Mouse (Mus musculus) adrenal gland (tissue): ENCODE data around the gene Gab1.
"Not testable (repeated sequence)": the region's sequence is repeated elsewhere in the genome, so short reads cannot be mapped to it uniquely, and the experiment has no call there.

Experiments used
- intact Hi-C: fragments of 180-260 bp; cut with DNase I; formaldehyde crosslinking; loops from one replicate; pipeline ENCODE4 v1.15.1; 2025

Gene Gab1

DNA sequence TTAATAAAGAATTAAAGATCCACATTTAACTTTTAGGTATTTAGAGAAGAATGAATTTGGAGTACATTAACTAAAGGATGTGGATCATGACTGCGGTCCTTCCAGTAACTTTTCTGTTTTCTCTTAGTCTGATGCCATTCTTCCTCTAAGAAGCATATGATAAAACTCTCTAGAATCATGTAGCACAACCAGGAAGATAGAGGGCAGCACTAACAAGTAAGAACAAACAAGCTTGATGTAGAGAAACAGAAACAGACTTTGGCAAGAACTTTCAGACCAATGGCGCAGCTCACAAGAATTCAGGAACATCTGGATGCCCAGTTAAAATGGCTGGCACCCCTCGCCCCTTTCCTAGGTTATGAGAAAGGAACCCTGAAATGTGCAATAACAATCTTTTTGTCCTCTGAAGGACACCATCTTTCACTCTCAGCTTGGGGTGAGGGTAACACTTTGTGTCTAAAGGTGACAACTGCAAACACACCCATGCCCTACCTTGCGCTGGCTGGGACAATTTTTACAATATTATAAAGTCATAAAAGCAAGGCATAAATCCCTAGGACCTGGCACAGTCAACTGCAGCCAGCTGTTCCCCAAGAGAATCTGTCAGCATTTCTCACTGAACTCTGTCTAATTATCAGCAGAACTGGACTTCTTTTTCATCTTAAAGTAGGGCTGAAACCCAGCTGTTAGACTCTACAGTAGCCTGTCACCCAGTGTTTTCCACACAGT lies 107.4 kb downstream of the Gab1 start:
- intact Hi-C loops = loop anchor here (5.0 kb wide), 3 partner anchors 39 to 224 kb away; no protein-coding TSS in a partner anchor

DNA sequence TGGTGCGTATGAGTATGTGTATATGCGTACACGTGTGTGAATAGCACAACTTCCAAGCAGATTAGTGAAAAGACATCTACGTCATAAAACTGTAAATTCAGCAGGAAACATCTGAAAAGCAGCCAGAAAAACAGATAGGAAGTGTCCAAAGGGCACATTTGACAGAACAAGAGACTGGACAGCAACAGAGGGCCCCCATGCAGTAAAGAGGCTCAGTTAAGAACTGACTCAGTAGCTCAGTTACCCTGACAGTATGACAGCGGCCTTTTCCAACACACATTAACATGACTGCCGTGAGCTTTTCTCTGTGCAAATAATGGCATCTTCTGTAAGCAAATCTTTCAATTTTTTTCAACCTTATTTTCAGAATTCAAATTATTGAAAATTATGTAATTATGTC lies 111.9 kb downstream of the Gab1 start:
- intact Hi-C loops = no loop called here

DNA sequence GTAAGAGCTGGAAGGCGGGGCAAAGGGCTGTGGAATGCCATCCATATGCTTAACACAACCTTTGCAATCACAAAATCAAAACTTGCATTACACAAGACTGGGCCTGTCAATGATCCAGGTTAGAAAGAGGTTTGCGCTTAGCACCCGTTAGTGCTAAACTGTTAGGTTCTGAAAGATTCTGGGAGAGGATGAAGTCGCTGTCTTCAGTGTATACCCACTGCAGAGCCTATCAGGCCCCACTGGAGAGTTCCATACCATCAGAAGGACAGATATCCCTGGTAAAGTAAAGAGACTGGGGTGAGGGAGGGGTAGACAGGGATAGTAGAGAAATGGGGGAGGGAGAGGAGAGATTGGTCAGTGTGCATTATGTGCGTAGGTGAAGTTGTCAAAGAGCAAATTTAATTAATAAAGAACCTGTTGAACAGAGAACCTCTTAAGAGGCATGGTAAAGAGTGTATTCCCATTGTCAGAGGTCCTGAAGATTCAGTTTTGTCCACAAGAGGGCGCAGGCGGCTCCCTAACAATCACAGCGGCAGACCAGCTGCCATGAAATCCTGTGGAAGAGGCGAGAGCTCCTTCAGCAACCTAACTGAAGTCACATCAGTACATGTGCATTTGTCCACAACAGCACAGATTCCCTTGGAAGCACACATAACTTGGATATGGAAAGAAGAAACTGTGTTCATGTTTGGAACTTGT lies 127.2 kb downstream of the Gab1 start:
- intact Hi-C loops = loop anchor here (5.0 kb wide), 1 partner anchor 239 kb away; no protein-coding TSS in a partner anchor

DNA sequence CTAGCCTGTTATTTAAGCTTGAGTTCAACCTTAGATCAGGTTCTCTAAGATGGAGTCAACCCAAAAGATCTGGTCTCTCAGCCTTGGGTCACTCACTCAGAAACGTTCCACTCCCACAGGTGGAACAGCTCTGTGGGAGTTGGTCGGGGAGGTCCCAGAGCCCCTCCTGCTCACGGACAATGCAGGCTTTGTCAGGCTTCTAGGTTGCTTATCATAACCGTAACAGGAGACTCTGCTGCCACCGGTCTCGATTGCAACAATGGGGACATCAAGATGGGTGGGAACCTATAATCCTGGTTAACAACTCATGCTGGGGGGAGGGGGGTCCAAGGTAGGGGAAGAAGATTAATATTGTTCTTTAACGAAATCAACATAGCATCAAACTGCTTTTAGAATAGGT lies 127.9 kb downstream of the Gab1 start:
- intact Hi-C loops = loop anchor here (5.0 kb wide), 1 partner anchor 240 kb away; no protein-coding TSS in a partner anchor

DNA sequence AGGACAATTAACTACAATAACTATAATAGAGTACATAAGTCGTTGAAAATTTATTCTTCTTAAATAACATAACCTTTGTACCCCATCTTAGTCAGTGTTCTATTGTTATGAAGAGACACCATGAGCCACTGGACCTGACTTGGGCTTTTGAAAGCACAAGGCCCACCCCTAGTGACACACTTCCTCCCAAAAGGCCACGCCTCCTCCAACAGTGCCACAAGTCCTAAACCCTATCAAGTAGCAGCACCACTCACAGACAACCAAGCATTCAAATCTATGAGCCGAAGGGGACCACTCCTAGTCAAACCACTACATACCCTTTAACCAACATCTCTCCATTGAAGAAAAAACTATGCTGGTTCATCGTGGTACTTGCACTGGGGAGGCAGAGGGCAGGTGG lies 131.2 kb downstream of the Gab1 start:
- intact Hi-C loops = no loop called here

DNA sequence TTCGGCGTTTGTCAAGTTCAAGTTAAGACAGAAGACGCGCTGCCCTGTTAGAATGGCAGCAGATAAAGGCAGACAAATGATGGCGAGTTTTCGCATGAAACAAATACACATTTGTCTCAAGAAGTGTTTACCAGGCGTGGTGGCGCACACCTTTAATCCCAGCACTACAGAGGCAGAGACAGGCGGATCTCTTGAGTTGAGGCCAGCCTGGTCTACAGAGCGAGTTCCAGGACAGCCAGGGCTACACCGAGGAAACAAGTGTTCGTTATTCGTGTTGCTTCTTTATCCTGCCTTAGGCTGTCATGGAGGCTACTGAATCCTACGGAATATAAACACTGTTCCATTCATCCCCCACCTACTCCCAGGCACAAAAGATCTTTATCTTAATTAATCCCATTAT lies 140.4 kb downstream of the Gab1 start:
- intact Hi-C loops = no loop called here

DNA sequence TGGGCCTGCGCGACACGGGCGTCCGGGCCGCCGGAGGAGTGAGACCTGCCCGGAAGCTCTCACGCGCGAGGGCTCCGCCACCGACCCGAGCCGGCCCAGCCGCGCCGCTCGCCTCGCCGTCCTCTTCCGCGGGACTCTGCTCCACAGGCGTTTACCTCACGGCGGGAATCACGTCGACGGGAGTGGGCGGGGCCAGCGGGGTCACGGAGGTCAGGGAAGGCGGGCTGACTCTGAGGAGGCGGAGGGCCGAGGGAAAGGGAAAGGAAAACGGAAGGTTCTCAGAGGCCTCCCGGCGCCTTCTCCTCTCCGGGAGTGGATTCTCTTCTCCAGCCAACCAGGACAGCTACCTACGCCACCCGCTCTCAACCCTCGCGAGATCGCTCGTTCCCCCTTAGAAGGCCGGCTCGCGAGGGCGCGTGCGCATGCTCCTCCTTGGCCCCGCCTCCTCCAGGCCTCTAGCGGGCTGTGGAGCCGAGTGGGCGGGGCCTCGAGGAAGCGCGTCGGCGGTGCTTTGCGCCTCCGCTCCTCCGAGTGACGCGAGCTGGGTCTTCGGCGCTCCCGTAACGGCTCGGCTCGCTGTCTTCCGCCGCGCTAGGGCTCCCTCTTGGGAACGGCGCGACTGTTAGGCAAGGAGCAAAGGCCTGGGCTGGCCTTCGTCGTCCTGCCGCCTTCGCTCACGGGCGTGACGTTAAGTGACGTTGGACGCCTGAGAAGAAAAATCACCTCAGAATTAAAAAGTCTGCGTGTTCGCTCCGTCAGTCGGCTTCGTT lies 141.0 kb downstream of the Gab1 start, which contains the start of gene Smarca5:
Smarca5 (minus strand) TSS at position 343 of the 770 bp plus-strand sequence.
- intact Hi-C loops = not testable (repeated sequence)

DNA sequence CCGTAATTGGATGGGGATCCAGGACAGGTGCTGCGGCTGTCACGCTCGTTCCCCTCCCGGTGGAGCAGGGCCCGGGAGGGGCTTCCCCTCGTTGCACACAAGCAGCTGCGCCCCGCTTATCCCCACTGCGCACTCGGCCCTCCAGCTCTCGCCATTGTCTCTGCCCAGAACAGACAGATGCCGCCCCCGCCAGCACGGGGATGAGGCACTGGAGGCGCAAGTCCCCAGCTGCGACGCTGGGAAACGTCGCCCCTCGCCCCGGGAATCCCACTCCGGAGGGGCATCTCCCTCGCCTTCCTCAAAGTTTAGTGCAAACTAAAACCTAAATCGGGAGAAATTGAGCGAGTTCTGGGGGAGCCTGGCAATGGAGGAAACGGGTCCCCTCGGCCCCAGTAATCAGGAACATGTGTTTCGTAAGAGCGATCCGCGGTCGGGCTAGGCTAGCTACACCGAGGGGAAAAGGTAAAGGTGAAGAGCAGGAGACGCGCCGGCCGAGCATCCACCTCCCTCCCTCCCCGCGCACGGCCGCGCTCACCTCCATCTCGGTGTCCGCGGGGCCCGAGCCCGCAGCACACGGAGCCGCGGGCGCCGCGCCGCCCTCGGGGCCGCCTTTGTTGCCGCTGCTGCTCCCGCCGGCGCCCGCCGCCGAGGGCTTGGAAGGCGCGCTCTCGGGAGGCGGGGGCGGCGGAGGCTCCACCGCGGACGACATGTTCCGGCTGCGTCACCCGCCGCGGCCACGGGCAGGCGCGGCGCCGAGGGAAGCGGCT lies 141.7 kb downstream of the Gab1 start:
- intact Hi-C loops = no loop called here

DNA sequence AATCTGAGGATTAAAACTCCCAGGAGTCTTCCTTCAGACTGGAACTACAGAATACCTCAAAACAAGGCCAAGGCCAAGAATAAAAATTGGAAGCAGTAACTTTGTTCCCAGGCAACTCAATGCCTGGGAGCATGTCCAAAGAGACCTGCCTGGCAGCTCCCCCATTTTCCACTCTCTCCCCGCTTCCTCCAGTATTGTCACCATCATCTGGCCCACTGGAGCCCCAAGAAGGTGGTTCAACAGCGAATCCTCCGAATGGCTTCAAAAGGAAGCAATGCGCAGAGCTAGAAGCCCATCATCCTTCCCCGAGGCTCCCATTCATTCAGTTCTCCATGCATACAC lies 142.3 kb downstream of the Gab1 start:
- intact Hi-C loops = no loop called here

DNA sequence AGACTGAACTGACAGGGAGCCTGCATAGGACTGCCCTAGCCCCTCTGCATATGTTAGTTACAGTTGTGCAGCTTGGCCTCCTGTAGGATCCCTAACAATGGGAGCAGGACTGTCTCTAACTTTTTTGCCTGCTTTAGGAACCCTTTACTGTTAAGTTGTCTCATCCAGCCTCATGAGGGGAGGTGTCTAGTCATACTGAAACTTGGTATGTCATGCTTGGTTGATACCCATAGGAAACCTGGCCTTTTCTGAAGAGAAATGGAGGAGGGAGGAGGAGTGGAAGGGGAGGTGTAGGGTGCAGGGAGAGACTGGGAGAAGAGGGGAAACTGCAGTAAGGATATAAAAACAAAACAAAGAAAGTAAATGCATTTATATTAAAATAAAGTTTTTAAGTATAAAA lies 148.0 kb downstream of the Gab1 start:
- intact Hi-C loops = loop anchor here (5.0 kb wide), 1 partner anchor 1030 kb away; no protein-coding TSS in a partner anchor

DNA sequence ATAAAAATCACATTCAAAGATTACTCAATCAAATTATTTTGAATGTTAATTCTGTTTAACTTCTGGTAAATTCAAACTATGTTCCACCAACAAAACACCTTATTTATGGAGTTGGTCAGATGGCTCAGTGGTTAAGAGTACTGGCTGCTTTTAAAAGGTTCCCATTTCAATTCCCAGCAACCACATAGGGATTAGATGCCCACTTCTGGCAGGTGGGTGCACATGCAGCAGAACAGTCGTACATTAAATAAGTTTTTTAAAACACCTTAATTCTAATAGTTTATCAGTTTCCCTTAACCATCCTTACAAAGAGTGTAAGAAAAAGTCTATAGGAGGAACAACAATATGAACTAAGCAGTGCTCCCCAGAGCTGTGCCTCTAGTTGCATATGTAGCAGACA lies 165.9 kb downstream of the Gab1 start:
- intact Hi-C loops = no loop called here
